Mouse (Mus musculus) kidney, adult 9 months (tissue): ENCODE data around the gene Mcidas.

Experiments
- DNase-seq: peaks from one replicate; pipeline ENCODE4 v3.0.0; 2022

Gene Mcidas

GRCm38 (mm10) chr13:112993531-112994152, at the start of gene Mcidas:
TSS of gene Mcidas (plus strand) at chr13:112993845.
- peak; percentile 10 for DNase-seq

- no peak for DNase-seq
Observed at GRCm38 (mm10) chr13:112945312-112945711, 48.3 kb upstream of the Mcidas start.

GRCm38 (mm10) chr13:112945900-112946299, 47.7 kb upstream of the Mcidas start:
- DNase-seq = no peak

- DNase-seq = no peak
Observed at GRCm38 (mm10) chr13:112954067-112954466, 39.6 kb upstream of the Mcidas start.

- peak; percentile 57 for DNase-seq
Observed at GRCm38 (mm10) chr13:112963081-112963480, 30.6 kb upstream of the Mcidas start.

GRCm38 (mm10) chr13:112964421-112964820, 29.2 kb upstream of the Mcidas start:
- DNase-seq = peak; percentile 66

- no peak for DNase-seq
Observed at GRCm38 (mm10) chr13:112967267-112967666, 26.4 kb upstream of the Mcidas start.

GRCm38 (mm10) chr13:112976720-112977119, 16.9 kb upstream of the Mcidas start:
- DNase-seq = no peak

- DNase-seq = no peak
Observed at GRCm38 (mm10) chr13:112985605-112986450, 7.8 kb upstream of the Mcidas start.

GRCm38 (mm10) chr13:112986451-112986950, 7.1 kb upstream of the Mcidas start:
- no peak for DNase-seq

- peak; percentile 96 for DNase-seq
Observed at GRCm38 (mm10) chr13:112987532-112987943, 6.1 kb upstream of the Mcidas start, which contains the start of gene Ccno. TSS of gene Ccno (plus strand) at chr13:112987802.

GRCm38 (mm10) chr13:112987991-112988390, 5.7 kb upstream of the Mcidas start:
- no peak for DNase-seq

- DNase-seq = no peak
Observed at GRCm38 (mm10) chr13:112988866-112989265, 4.8 kb upstream of the Mcidas start.

GRCm38 (mm10) chr13:112989541-112989940, 4.1 kb upstream of the Mcidas start:
- DNase-seq = no peak

- DNase-seq = no peak
Observed at GRCm38 (mm10) chr13:112990346-112990745, 3.3 kb upstream of the Mcidas start.

GRCm38 (mm10) chr13:112994191-112994590, 546 bp downstream of the Mcidas start:
- peak; percentile 77 for DNase-seq

- DNase-seq = no peak
Observed at GRCm38 (mm10) chr13:112996407-112996806, 2.8 kb downstream of the Mcidas start.

GRCm38 (mm10) chr13:112997369-112997768, 3.7 kb downstream of the Mcidas start:
- no peak for DNase-seq

- DNase-seq = no peak
Observed at GRCm38 (mm10) chr13:112998427-112999201, 5.0 kb downstream of the Mcidas start.

GRCm38 (mm10) chr13:113000090-113000489, 6.4 kb downstream of the Mcidas start:
- no peak for DNase-seq

GRCm38 (mm10) chr13:113000576-113001318, 7.1 kb downstream of the Mcidas start:
- DNase-seq = no peak

- no peak for DNase-seq
Observed at GRCm38 (mm10) chr13:113012683-113013082, 19.0 kb downstream of the Mcidas start.
